Mouse (Mus musculus) C2C12 (cell line): ENCODE data around the gene AL607142.1.

ENCODE experiments used
- CEBPB ChIP-seq: IDR thresholded peaks from one replicate; pipeline ENCODE4 v1.6.1; 2011; ENCODE audit warnings: low read depth, mild to moderate bottlenecking, control low read depth, moderate library complexity
- CTCF ChIP-seq: IDR thresholded peaks from one replicate; pipeline ENCODE4 v1.5.1; 2011; ENCODE audit not compliant: control insufficient read depth, insufficient read depth, insufficient read length
- FOSL1 ChIP-seq: IDR thresholded peaks from one replicate; pipeline ENCODE4 v1.8.0; 2011; ENCODE audit warnings: mild to moderate bottlenecking, low read length; ENCODE audit not compliant: poor library complexity, insufficient read depth, severe bottlenecking
- MAX ChIP-seq: IDR thresholded peaks from one replicate; pipeline ENCODE4 v1.6.1; 2011; ENCODE audit warnings: mild to moderate bottlenecking, control low read depth
- MYOD1 ChIP-seq: IDR thresholded peaks from one replicate; pipeline ENCODE4 v1.6.1; 2011; ENCODE audit warnings: low read depth; ENCODE audit not compliant: control insufficient read depth, insufficient read length
- MYOG ChIP-seq: IDR thresholded peaks from one replicate; pipeline ENCODE4 v1.6.1; 2011; ENCODE audit not compliant: control insufficient read depth, insufficient read length; ENCODE audit errors: extremely low read depth
- USF1 ChIP-seq: IDR thresholded peaks from one replicate; pipeline ENCODE4 v1.6.1; 2011; ENCODE audit warnings: low read depth, mild to moderate bottlenecking, control low read depth, moderate library complexity

DNA sequence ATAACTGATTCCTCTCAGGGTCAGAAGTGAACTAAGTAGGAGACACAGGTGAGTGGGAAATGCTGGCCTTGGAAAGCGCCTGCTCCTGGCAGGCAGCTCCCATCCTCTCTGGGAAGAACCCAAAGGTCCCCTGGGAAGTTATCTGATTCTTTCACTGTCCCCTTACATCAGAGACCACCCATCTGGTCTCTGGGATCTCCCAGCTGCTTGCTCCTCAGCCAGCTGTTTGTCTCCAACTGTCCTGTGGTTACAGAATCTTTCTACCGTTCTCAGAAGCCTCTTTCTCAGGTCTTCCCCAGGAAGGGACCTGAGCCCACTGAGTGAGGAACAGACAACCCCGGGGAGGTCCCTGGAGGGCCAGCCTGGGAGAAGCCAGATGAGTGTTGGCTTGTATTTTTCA is 42.4 kb upstream of the AL607142.1 start:
- TF ChIP-seq CTCF (no peak), MAX (no peak), MYOD1 (no peak), USF1 (no peak), FOSL1 (no peak), MYOG (no peak), CEBPB (no peak)
